Comparison of ENCODE assay signal across 8 mouse cellular contexts in genomic region chr7:66387813-66388521, GRCm38 (mm10). TPM values are rescaled to one million over a fixed set of nuclear protein-coding genes. Genes with fewer than 3 reads are reported as not detected.
DNase-seq lines count a peak whose midpoint lies in the region; ATAC-seq and TF ChIP-seq lines count a peak whose summit lies in the region.

TSS of gene Lrrk1 (minus strand) at chr7:66388350.

- no peak for TF ChIP-seq POLR2A in brain, embryonic 14.5 days (IDR thresholded peaks at IDR 0.05; ENCODE audit: borderline replicate concordance, extremely low read depth, insufficient read depth, insufficient read length, poor library complexity, severe bottlenecking)

- TF ChIP-seq CTCF in brain, embryonic 14.5 days (IDR thresholded peaks at IDR 0.05; ENCODE audit: borderline replicate concordance, extremely low read depth, insufficient read depth, insufficient read length): peak; percentile 38; the same call in 1 of the 2 replicates

- DNase-seq in layer of hippocampus, adult 9-11 months: peak; percentile 19
- no peak for DNase-seq in layer of hippocampus, postnatal 25 days (ENCODE audit: extremely low spot score in 1 of 2, low spot score in 1 of 2)
- peak; percentile 39 for DNase-seq in brain, embryonic 14.5 days (ENCODE audit: low read depth)
- peak; percentile 48 for DNase-seq in gastrocnemius, postnatal 14 days
- DNase-seq in thymus, postnatal 25 days: peak; percentile 8

- H3K4me1 ChIP-seq in hindbrain, embryonic 16.5 days (ENCODE audit: control insufficient read depth, insufficient read depth, low read depth, low read length): peaks cover 11% of the 10 kb centered on the region
- peaks cover 6% of the 10 kb centered on the region for H3K4me1 ChIP-seq in liver, embryonic 12.5 days

- H3K4me3 ChIP-seq in hindbrain, embryonic 16.5 days (ENCODE audit: low read length): peak within 1 kb of the TSS; percentile 52
- peak within 1 kb of the TSS; percentile 68 for H3K4me3 ChIP-seq in liver, embryonic 12.5 days

- H3K4me2 ChIP-seq in hindbrain, embryonic 16.5 days (ENCODE audit: low read length): peak within 1 kb of the TSS; percentile 96
- H3K4me2 ChIP-seq in liver, embryonic 12.5 days: peak within 1 kb of the TSS; percentile 96

- H3K9me3 ChIP-seq in hindbrain, embryonic 16.5 days (ENCODE audit: control insufficient read depth, low read length): no peaks in the 10 kb centered on the region
- no peaks in the 10 kb centered on the region for H3K9me3 ChIP-seq in liver, embryonic 12.5 days (replicated peaks)

- peak within 1 kb of the TSS; percentile 67 for H3K9ac ChIP-seq in hindbrain, embryonic 16.5 days (ENCODE audit: low read depth, low read length)
- peak within 1 kb of the TSS; percentile 82 for H3K9ac ChIP-seq in liver, embryonic 12.5 days

- WGBS in hindbrain, embryonic 16.5 days: under 1% methylated on average over 66 of the region's 70 CpGs
- WGBS in liver, embryonic 12.5 days (ENCODE audit: insufficient replicate concordance): under 1% methylated on average over 61 of the region's 70 CpGs

- ATAC-seq in hindbrain, embryonic 16.5 days: peak; percentile 62
- ATAC-seq in liver, embryonic 12.5 days: peak; percentile 74
- ATAC-seq in monocyte, adult 5-6 weeks (replicated peaks; ENCODE audit: insufficient number of reproducible peaks, low FRiP score, low TSS enrichment, poor library complexity, severe bottlenecking): peak; percentile 45

- H3K27me3 ChIP-seq in hindbrain, embryonic 16.5 days (replicated peaks; ENCODE audit: control insufficient read depth, insufficient read depth, low read length): no peaks in the 10 kb centered on the region
- no peaks in the 10 kb centered on the region for H3K27me3 ChIP-seq in liver, embryonic 12.5 days (replicated peaks)

- intact Hi-C loops in gastrocnemius, postnatal 14 days (cut with DNase I; ENCODE audit: low total_unique reads): loop anchor here (2.0 kb wide), 1 partner anchor 79 kb away; no protein-coding TSS in a partner anchor

- H3K36me3 ChIP-seq in hindbrain, embryonic 16.5 days (ENCODE audit: control insufficient read depth, insufficient read depth, low read length): no peaks in the 10 kb centered on the region
- no peaks in the 10 kb centered on the region; the same call in 1 of the 2 replicates for H3K36me3 ChIP-seq in liver, embryonic 12.5 days

- no peak within 1 kb of the TSS; the same call in 1 of the 2 replicates for H3K27ac ChIP-seq in hindbrain, embryonic 16.5 days (ENCODE audit: low read depth, low read length)
- H3K27ac ChIP-seq in liver, embryonic 12.5 days: peak within 1 kb of the TSS; percentile 39; the same call in 1 of the 2 replicates

RNA-seq across cellular contexts. Expression of gene Lrrk1, which starts in this region (rescaled TPM):
- total RNA-seq in layer of hippocampus, postnatal 25 days (2021): 1 to 10 TPM; 2.4 to 2.9 TPM
- polyA plus RNA-seq in brain, embryonic 14.5 days (2012; rRNA removed): 2.7 and 5.5 TPM in 2 replicates
- 1 to 10 TPM; 4.8 to 6.9 TPM for total RNA-seq in gastrocnemius, postnatal 14 days (2021)
- polyA plus RNA-seq in hindbrain, embryonic 16.5 days (2015; fragmentation: Nextera tagmentation; extraction: Ambion mirVana): 3.0 and 4.5 TPM in 2 replicates
- 6.3 and 7.1 TPM in 2 replicates for polyA plus RNA-seq in liver, embryonic 12.5 days (2016; fragmentation: Nextera tagmentation; extraction: Ambion mirVana)
- total RNA-seq in monocyte, adult 5-6 weeks (2017): 30.2 to 96.4 TPM (median 40.2 TPM) in 3 replicates

Comparison
In these comparisons a context has a peak if more than half of its experiments do, and no peak if none do; other contexts are left out.
1. DNase-seq: peak in layer of hippocampus, adult 9-11 months (single experiment), brain, embryonic 14.5 days (single experiment), gastrocnemius, postnatal 14 days (single experiment) and thymus, postnatal 25 days (single experiment); none in layer of hippocampus, postnatal 25 days (0 of 2).
2. Peak in every context shown above with its lines, with median percentiles within 50 percentile points of each other: ATAC-seq.